Mouse (Mus musculus): ENCODE measurements at regions not wholly inside any gene's neighbourhood (a gene's known extent, or its start where the extent isn't known, plus 50 kb on each side); places are given as distances from the start of the nearest gene placed in this dataset.

DNA sequence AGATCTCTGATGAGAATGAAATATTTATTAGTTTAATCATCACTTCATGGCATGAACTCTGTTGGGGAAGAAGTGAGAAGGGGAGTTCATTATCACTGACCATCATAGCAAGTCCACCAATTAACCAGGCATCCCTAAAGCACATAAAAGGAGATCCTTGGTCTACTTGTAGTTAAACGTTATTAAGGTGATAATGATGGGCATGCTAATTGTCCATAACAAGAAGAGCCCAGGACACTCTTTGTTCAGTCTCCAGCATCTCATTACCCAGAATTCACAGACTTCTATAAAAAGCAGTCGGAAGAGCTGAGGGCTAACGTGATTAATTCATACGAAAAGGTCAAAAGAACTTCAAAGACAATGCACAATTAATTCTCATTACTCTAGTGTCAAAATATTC, 272.2 kb downstream of the Cenpc1 start:
- Histone ChIP-seq H3K27me3 (replicated peaks; ENCODE audit: control insufficient read depth, insufficient read depth, low read length) (no peaks in the 10 kb centered on the region), H3K9ac (ENCODE audit: low read depth, low read length) (no peak overlapping the region), H3K9me3 (ENCODE audit: control insufficient read depth, low read length) (no peaks in the 10 kb centered on the region), H3K4me2 (ENCODE audit: low read depth, low read length) (no peak overlapping the region), H3K4me3 (ENCODE audit: low read depth, low read length) (no peak overlapping the region), H3K36me3 (ENCODE audit: control insufficient read depth, insufficient read depth, low read length) (no peaks in the 10 kb centered on the region), H3K4me1 (ENCODE audit: control insufficient read depth, insufficient read depth, low read length) (no peaks in the 10 kb centered on the region), H3K27ac (replicated peaks; ENCODE audit: low read depth, low read length) (no peak overlapping the region)
- ATAC-seq (ENCODE audit: low read depth) (no peak), DNase-seq (ENCODE audit: low spot score) (no peak)
- WGBS: 76% methylated on average over 4 of the region's 4 CpGs

DNA sequence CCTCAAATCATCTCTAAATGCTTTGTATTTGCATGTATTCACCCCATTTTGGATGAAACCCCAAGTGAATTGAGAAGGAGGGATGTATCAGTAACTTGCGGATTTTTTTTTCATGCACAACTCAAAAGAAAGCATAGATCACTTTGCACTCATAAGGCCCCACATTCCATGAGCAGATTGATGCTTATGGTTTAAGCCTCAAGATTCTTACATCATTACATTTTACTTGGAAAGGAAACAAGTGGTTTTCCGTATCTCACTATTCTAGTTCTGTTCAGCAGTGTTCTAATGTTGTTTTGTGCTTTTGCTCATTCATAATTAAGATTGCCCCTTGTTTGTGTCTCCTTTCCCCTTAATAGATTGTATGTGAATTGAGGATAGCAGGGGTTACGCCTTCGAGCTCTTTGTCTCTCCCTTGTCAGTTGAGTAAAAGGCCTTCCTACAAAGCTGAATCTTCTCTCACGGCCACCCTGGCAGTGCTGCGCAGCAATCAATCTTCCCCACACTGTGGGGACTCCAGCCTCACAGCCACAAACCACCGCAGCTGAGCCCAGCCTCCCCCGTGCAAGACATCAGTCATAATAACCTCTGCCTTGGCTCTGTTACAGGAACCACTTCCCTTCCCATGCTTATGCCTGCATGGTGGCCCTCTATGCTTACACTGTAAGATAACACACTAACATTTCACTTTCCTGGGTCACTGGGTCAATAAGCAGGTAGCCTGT, 284.5 kb downstream of the Cenpc1 start:
- H3K4me2 ChIP-seq (ENCODE audit: low read depth, low read length): no peak overlapping the region
- no peak overlapping the region for H3K27ac ChIP-seq (replicated peaks; ENCODE audit: low read depth, low read length)
- WGBS: 51% methylated on average over 8 of the region's 8 CpGs
- peak; percentile 79; the same call in 1 of the 2 replicates for ATAC-seq (ENCODE audit: low read depth)
- H3K9ac ChIP-seq (ENCODE audit: low read depth, low read length): no peak overlapping the region
- H3K9me3 ChIP-seq (ENCODE audit: control insufficient read depth, low read length): no peaks in the 10 kb centered on the region
- DNase-seq (ENCODE audit: low spot score): peak; percentile 56
- no peak overlapping the region for H3K4me3 ChIP-seq (ENCODE audit: low read depth, low read length)
- H3K4me1 ChIP-seq (ENCODE audit: control insufficient read depth, insufficient read depth, low read length): no peaks in the 10 kb centered on the region
- H3K36me3 ChIP-seq (ENCODE audit: control insufficient read depth, insufficient read depth, low read length): no peaks in the 10 kb centered on the region
- no peaks in the 10 kb centered on the region for H3K27me3 ChIP-seq (replicated peaks; ENCODE audit: control insufficient read depth, insufficient read depth, low read length)

DNA sequence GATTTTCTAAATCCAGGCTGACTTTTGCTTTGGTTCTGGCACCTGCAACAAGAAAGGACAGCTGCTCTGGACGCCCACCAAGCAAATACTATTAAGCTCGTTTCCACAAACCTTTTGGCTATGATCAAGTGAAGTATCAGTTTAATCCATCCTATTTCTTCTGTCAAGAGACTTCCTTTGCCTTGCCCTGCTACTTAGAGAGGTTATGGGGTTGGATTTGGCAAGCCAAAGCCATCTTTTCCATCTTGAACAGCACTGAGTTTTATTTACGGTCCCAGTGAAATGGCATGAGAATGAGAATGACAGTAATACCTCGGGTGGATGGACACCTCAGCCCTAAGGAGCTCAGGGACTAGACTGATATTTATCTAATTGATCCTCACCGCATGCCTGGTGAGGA, 285.4 kb downstream of the Cenpc1 start:
- peak; percentile 6 for DNase-seq (ENCODE audit: low spot score)
- no peaks in the 10 kb centered on the region for H3K4me1 ChIP-seq (ENCODE audit: control insufficient read depth, insufficient read depth, low read length)
- ATAC-seq (ENCODE audit: low read depth): no peak
- no peaks in the 10 kb centered on the region for H3K27me3 ChIP-seq (replicated peaks; ENCODE audit: control insufficient read depth, insufficient read depth, low read length)
- no peaks in the 10 kb centered on the region for H3K36me3 ChIP-seq (ENCODE audit: control insufficient read depth, insufficient read depth, low read length)
- no peaks in the 10 kb centered on the region for H3K9me3 ChIP-seq (ENCODE audit: control insufficient read depth, low read length)
- no peak overlapping the region for H3K9ac ChIP-seq (ENCODE audit: low read depth, low read length)
- H3K4me3 ChIP-seq (ENCODE audit: low read depth, low read length): no peak overlapping the region
- 57% methylated on average over 5 of the region's 5 CpGs for WGBS
- H3K4me2 ChIP-seq (ENCODE audit: low read depth, low read length): no peak overlapping the region
- H3K27ac ChIP-seq (replicated peaks; ENCODE audit: low read depth, low read length): no peak overlapping the region

DNA sequence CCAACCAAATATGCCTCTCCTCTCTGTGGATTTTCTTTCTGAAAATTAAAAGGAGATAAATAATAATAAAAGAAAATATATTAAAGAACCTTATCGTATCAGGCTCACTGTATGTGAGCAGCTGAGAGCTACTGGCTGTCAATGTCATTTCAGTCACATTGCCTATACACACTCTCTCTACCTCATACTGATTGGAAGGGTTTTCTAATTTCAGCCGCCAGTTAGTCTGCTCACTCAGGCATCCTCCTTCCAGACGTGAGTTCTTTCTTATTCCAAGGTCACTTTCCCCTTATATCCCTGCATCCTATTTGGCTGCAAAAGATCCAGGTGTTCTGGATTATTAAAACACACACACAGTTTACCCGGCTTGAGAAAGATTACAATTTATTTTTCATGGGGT, 286.2 kb downstream of the Cenpc1 start:
- Histone ChIP-seq H3K36me3 (ENCODE audit: control insufficient read depth, insufficient read depth, low read length) (no peaks in the 10 kb centered on the region), H3K4me3 (ENCODE audit: low read depth, low read length) (no peak overlapping the region), H3K27me3 (replicated peaks; ENCODE audit: control insufficient read depth, insufficient read depth, low read length) (no peaks in the 10 kb centered on the region), H3K9me3 (ENCODE audit: control insufficient read depth, low read length) (no peaks in the 10 kb centered on the region), H3K4me2 (ENCODE audit: low read depth, low read length) (no peak overlapping the region), H3K27ac (replicated peaks; ENCODE audit: low read depth, low read length) (no peak overlapping the region), H3K9ac (ENCODE audit: low read depth, low read length) (no peak overlapping the region), H3K4me1 (ENCODE audit: control insufficient read depth, insufficient read depth, low read length) (no peaks in the 10 kb centered on the region)
- no peak for ATAC-seq (ENCODE audit: low read depth)
- no peak for DNase-seq (ENCODE audit: low spot score)
- 52% methylated on average over 4 of the region's 4 CpGs for WGBS

DNA sequence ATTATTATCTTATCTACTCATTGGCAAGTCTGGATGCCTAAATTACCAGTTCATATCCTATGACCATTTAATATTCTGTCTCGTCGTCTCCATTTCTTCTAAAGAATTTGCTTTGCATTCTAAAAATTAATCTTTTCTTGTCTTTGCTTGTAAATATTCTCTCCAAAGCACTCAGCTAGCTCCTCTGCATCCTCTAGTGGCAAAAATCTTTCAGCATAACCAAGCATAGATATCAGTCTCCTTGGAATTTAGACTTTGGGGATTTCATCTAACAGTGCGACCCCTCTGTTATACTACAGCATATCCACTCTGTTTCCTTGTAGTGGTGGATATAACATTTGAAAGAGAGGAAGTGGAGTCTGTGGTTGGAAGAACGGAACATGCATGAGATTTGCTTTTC, 292.7 kb downstream of the Cenpc1 start:
- H3K36me3 ChIP-seq (ENCODE audit: control insufficient read depth, insufficient read depth, low read length): no peaks in the 10 kb centered on the region
- no peak overlapping the region for H3K27ac ChIP-seq (replicated peaks; ENCODE audit: low read depth, low read length)
- no peaks in the 10 kb centered on the region for H3K27me3 ChIP-seq (replicated peaks; ENCODE audit: control insufficient read depth, insufficient read depth, low read length)
- DNase-seq (ENCODE audit: low spot score): no peak
- no peak for ATAC-seq (ENCODE audit: low read depth)
- no peak overlapping the region for H3K4me2 ChIP-seq (ENCODE audit: low read depth, low read length)
- H3K4me3 ChIP-seq (ENCODE audit: low read depth, low read length): no peak overlapping the region
- no peak overlapping the region for H3K9ac ChIP-seq (ENCODE audit: low read depth, low read length)
- H3K9me3 ChIP-seq (ENCODE audit: control insufficient read depth, low read length): no peaks in the 10 kb centered on the region
- WGBS: 86% methylated on average over 4 of the region's 4 CpGs
- no peaks in the 10 kb centered on the region for H3K4me1 ChIP-seq (ENCODE audit: control insufficient read depth, insufficient read depth, low read length)

DNA sequence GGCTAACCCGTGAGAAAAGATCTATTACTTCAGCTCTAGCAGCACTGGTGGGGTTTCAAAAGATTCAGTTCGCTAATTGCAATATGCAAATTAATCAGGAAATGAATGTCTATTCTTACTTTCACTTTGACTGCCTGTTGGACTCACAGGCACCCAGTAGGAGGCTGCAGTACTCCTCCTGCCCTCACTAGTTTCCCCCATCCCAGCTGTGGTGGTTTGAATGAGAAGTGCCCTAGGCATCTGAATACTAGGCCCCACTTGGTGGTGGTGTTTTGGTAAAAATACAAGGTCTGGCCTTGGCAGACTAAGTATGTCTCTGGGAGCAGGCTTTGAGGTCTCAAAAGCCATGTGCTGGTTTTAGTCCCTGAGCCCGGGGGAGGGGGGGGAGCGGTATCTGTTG, 293.3 kb downstream of the Cenpc1 start:
- DNase-seq (ENCODE audit: low spot score) (no peak), ATAC-seq (ENCODE audit: low read depth) (no peak)
- Histone ChIP-seq H3K36me3 (ENCODE audit: control insufficient read depth, insufficient read depth, low read length) (no peaks in the 10 kb centered on the region), H3K4me1 (ENCODE audit: control insufficient read depth, insufficient read depth, low read length) (no peaks in the 10 kb centered on the region), H3K27me3 (replicated peaks; ENCODE audit: control insufficient read depth, insufficient read depth, low read length) (no peaks in the 10 kb centered on the region), H3K4me2 (ENCODE audit: low read depth, low read length) (no peak overlapping the region), H3K9me3 (ENCODE audit: control insufficient read depth, low read length) (no peaks in the 10 kb centered on the region), H3K27ac (replicated peaks; ENCODE audit: low read depth, low read length) (no peak overlapping the region), H3K9ac (ENCODE audit: low read depth, low read length) (no peak overlapping the region), H3K4me3 (ENCODE audit: low read depth, low read length) (no peak overlapping the region)
- 65% methylated on average over 4 of the region's 4 CpGs for WGBS

DNA sequence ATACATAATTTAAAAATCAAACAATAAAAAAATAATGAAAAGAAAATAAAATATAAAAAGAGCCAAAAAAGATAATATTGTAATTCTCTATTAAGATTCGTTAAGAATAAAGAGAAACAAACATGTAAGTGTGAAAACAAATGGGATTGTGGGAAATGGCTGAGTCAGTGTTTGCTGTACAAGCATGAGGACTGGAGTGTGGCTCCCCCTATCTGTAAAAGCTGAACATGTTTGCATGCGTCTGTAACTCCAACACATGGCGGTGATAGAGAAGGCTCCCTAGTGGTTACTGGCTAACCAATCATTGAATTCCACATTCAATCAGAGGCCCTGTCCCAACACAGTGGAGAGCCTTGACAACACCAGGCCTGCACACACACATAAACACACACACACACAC, 298.2 kb downstream of the Cenpc1 start:
- H3K4me3 ChIP-seq (ENCODE audit: low read depth, low read length): no peak overlapping the region
- H3K9ac ChIP-seq (ENCODE audit: low read depth, low read length): no peak overlapping the region
- ATAC-seq (ENCODE audit: low read depth) (no peak), DNase-seq (ENCODE audit: low spot score) (no peak)
- no peaks in the 10 kb centered on the region for H3K9me3 ChIP-seq (ENCODE audit: control insufficient read depth, low read length)
- H3K4me1 ChIP-seq (ENCODE audit: control insufficient read depth, insufficient read depth, low read length): no peaks in the 10 kb centered on the region
- no peaks in the 10 kb centered on the region for H3K36me3 ChIP-seq (ENCODE audit: control insufficient read depth, insufficient read depth, low read length)
- WGBS: 83% methylated on average over 3 of the region's 3 CpGs
- no peak overlapping the region for H3K27ac ChIP-seq (replicated peaks; ENCODE audit: low read depth, low read length)
- H3K4me2 ChIP-seq (ENCODE audit: low read depth, low read length): no peak overlapping the region
- no peaks in the 10 kb centered on the region for H3K27me3 ChIP-seq (replicated peaks; ENCODE audit: control insufficient read depth, insufficient read depth, low read length)

DNA sequence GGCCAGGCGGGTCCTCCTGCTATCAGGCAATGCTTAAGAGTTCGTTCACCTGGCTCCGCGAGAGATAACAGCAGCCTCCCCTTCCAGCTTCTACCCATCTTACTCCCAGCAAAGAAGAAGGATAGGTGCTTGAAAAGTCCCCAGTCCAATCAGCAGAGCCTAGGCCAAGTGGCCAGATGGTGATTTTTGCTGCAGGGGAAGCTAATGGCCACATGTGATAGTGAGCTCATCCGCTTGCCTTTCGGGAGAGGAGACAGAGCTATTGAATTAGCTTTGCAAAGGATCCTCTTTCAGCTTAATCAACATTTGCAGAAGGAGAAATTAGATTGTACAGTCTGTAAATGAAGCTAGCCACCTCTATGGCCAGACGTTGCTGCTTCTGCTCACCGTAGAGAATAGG, 308.7 kb downstream of the Cenpc1 start:
- DNase-seq (ENCODE audit: low spot score) (no peak), ATAC-seq (ENCODE audit: low read depth) (no peak)
- WGBS: 80% methylated on average over 8 of the region's 8 CpGs
- no peak overlapping the region for H3K4me2 ChIP-seq (ENCODE audit: low read depth, low read length)
- no peaks in the 10 kb centered on the region for H3K27me3 ChIP-seq (replicated peaks; ENCODE audit: control insufficient read depth, insufficient read depth, low read length)
- no peak overlapping the region for H3K27ac ChIP-seq (replicated peaks; ENCODE audit: low read depth, low read length)
- H3K9ac ChIP-seq (ENCODE audit: low read depth, low read length): no peak overlapping the region
- no peaks in the 10 kb centered on the region for H3K4me1 ChIP-seq (ENCODE audit: control insufficient read depth, insufficient read depth, low read length)
- no peaks in the 10 kb centered on the region for H3K36me3 ChIP-seq (ENCODE audit: control insufficient read depth, insufficient read depth, low read length)
- no peaks in the 10 kb centered on the region for H3K9me3 ChIP-seq (ENCODE audit: control insufficient read depth, low read length)
- no peak overlapping the region for H3K4me3 ChIP-seq (ENCODE audit: low read depth, low read length)

DNA sequence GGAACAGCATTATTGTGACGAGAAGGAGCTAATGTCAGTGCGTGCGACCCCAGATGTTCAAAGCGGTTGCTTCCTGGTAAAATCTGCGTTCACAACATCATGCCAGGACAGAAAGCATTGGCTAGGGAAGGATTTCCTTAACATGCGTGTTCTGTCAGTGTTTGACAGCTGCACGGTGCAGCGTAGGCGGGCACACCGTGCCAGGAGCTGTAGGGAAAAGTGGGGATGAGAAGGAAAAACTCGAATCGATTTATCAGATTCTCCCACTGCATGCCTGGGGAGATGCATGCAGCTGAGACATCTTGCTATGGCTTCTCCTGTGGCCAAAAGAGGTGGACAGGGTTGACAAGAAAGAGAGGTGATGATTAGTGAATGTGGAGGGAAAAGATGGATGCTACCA, 311.2 kb downstream of the Cenpc1 start:
- DNase-seq (ENCODE audit: low spot score) (no peak), ATAC-seq (ENCODE audit: low read depth) (no peak)
- Histone ChIP-seq H3K4me3 (ENCODE audit: low read depth, low read length) (no peak overlapping the region), H3K9me3 (ENCODE audit: control insufficient read depth, low read length) (no peaks in the 10 kb centered on the region), H3K4me2 (ENCODE audit: low read depth, low read length) (no peak overlapping the region), H3K4me1 (ENCODE audit: control insufficient read depth, insufficient read depth, low read length) (no peaks in the 10 kb centered on the region), H3K36me3 (ENCODE audit: control insufficient read depth, insufficient read depth, low read length) (no peaks in the 10 kb centered on the region), H3K27me3 (replicated peaks; ENCODE audit: control insufficient read depth, insufficient read depth, low read length) (no peaks in the 10 kb centered on the region), H3K27ac (replicated peaks; ENCODE audit: low read depth, low read length) (no peak overlapping the region), H3K9ac (ENCODE audit: low read depth, low read length) (no peak overlapping the region)
- 88% methylated on average over 12 of the region's 12 CpGs for WGBS
